Mouse (Mus musculus) ES-E14 (cell line): ENCODE measurements at regions not wholly inside any gene's neighbourhood (a gene's known extent, or its start where the extent isn't known, plus 50 kb on each side); places are given as distances from the start of the nearest gene placed in this dataset.
A peak's percentile ranks its signal among the peaks of the same experiment; 100 is the strongest.

Source experiments
- DNase-seq: peaks from one replicate; pipeline ENCODE4 v3.0.0-alpha.2; 2013; ENCODE audit warnings: low read depth, low spot score
- H3K27ac ChIP-seq: 2 replicates; pipeline ENCODE4 v1.5.1; 2012; ENCODE audit warnings: low read depth, mild to moderate bottlenecking, low read length, moderate library complexity, mixed read lengths; ENCODE audit not compliant: poor library complexity, insufficient read depth, severe bottlenecking
- H3K36me3 ChIP-seq: 2 replicates; pipeline ENCODE4 v1.6.1; 2012; ENCODE audit warnings: mild to moderate bottlenecking, low read length, moderate library complexity, mixed read lengths; ENCODE audit not compliant: control insufficient read depth, poor library complexity, insufficient read depth, severe bottlenecking
- H3K4me1 ChIP-seq, 2 experiments: fragments of 150-350 bp in 1 of 2; sonication (generic) in 1 of 2; 2 replicates each; pipeline ENCODE4 v1.6.1; 2012; ENCODE audit warnings: low read length in 2 of 2, mild to moderate bottlenecking in 1 of 2, mixed read lengths in 1 of 2; ENCODE audit not compliant: control insufficient read depth in 2 of 2, insufficient read depth in 2 of 2, poor library complexity in 1 of 2
- H3K4me3 ChIP-seq, 2 experiments: fragments of 150-350 bp in 1 of 2; sonication (generic) in 1 of 2; 2 replicates each; pipeline ENCODE4 v1.5.1; 2012; ENCODE audit warnings: low read length in 2 of 2, low read depth in 1 of 2, mild to moderate bottlenecking in 1 of 2, mixed read lengths in 1 of 2; ENCODE audit not compliant: insufficient read depth in 1 of 2, poor library complexity in 1 of 2, severe bottlenecking in 1 of 2
- H3K9ac ChIP-seq: 2 replicates; pipeline ENCODE4 v1.6.1; 2012; ENCODE audit warnings: low read depth, mild to moderate bottlenecking, low read length, mixed read lengths; ENCODE audit not compliant: poor library complexity, insufficient read depth, severe bottlenecking
- H3K9me3 ChIP-seq: fragments of 150-350 bp; sonication (generic); 2 replicates; pipeline ENCODE4 v1.6.1; 2012; ENCODE audit warnings: low read depth, mild to moderate bottlenecking, low read length; ENCODE audit not compliant: control insufficient read depth, insufficient read depth
- CHD2 ChIP-seq: IDR thresholded peaks from 2 replicates; pipeline ENCODE4 v1.6.1; 2014; ENCODE audit warnings: mild to moderate bottlenecking, low read depth, low read length, inconsistent platforms
- HCFC1 ChIP-seq: IDR thresholded peaks from 2 replicates; pipeline ENCODE4 v1.6.1; 2012; ENCODE audit warnings: low read length, inconsistent platforms, borderline replicate concordance; ENCODE audit not compliant: insufficient read depth
- MAFK ChIP-seq: IDR thresholded peaks from 2 replicates; pipeline ENCODE4 v1.6.1; 2014; ENCODE audit warnings: mild to moderate bottlenecking, low read depth, low read length, inconsistent platforms; ENCODE audit not compliant: insufficient read depth
- ZC3H11A ChIP-seq: IDR thresholded peaks from 2 replicates; pipeline ENCODE4 v1.6.1; 2012; ENCODE audit warnings: low read depth, mild to moderate bottlenecking, inconsistent platforms, low read length, borderline replicate concordance
- ZNF384 ChIP-seq: IDR thresholded peaks from 2 replicates; pipeline ENCODE4 v1.6.1; 2012; ENCODE audit warnings: low read depth, low read length, inconsistent platforms
- in situ Hi-C, 2 experiments: fragments of 600-800 bp; cut with MboI; formaldehyde crosslinking; loops; one replicate each; pipeline ENCODE4 v1.15.1; 2025; ENCODE audit warnings: low sequenced_read_pairs in 2 of 2, inconsistent platforms in 1 of 2; ENCODE audit not compliant: unreplicated experiment in 2 of 2

- H3K27ac ChIP-seq: peak overlapping the region; percentile 10; the same call in 1 of the 2 replicates
- in situ Hi-C loops: no loop called here
- H3K4me3 ChIP-seq: peak overlapping the region; percentile 36
- TF ChIP-seq ZC3H11A: no peak
- no peak for TF ChIP-seq HCFC1
- H3K9ac ChIP-seq: peak overlapping the region; percentile 21; the same call in 1 of the 2 replicates
- DNase-seq: no peak
- H3K36me3 ChIP-seq: no peaks in the 10 kb centered on the region
- H3K4me1 ChIP-seq: peaks cover 12 to 24% of the 10 kb centered on the region in 2 experiments
- H3K9me3 ChIP-seq: no peaks in the 10 kb centered on the region
Measured at GRCm38 (mm10) chr2:168842261-168842740, 74.6 kb upstream of the Sall4 start.

- Histone ChIP-seq H3K9ac (peak overlapping the region; percentile 23; the same call in 1 of the 2 replicates), H3K9me3 (no peaks in the 10 kb centered on the region), H3K36me3 (no peaks in the 10 kb centered on the region), H3K27ac (no peak overlapping the region; the same call in 1 of the 2 replicates), H3K4me1 (peaks cover 12 to 23% of the 10 kb centered on the region in 2 experiments), H3K4me3 (peak overlapping the region in 1 of 2 experiments; percentile 36; a peak in 2 of 4 replicates)
- no peak for TF ChIP-seq ZC3H11A
- no peak for TF ChIP-seq MAFK
- TF ChIP-seq CHD2: no peak
- TF ChIP-seq HCFC1: no peak
- TF ChIP-seq ZNF384: no peak
- in situ Hi-C loops: no loop called here
- no peak for DNase-seq
Measured at GRCm38 (mm10) chr2:168841713-168842045, 73.9 kb upstream of the Sall4 start.

- Histone ChIP-seq H3K4me1 (peaks cover 12 to 19% of the 10 kb centered on the region in 2 experiments), H3K27ac (0 out of 2 replicates have a peak overlapping the region, but pooled peaks have one; percentile 40), H3K4me3 (no peak overlapping the region), H3K36me3 (no peaks in the 10 kb centered on the region), H3K9me3 (no peaks in the 10 kb centered on the region), H3K9ac (no peak overlapping the region)
- in situ Hi-C loops: no loop called here
- DNase-seq: no peak
- TF ChIP-seq CHD2 (no peak), ZC3H11A (no peak), ZNF384 (no peak), MAFK (no peak), HCFC1 (no peak)
Measured at GRCm38 (mm10) chr2:168840853-168841712, 73.3 kb upstream of the Sall4 start.

GRCm38 (mm10) chr2:168839811-168840655, 72.3 kb upstream of the Sall4 start:
- DNase-seq: no peak
- Histone ChIP-seq H3K4me3 (peak overlapping the region; percentile 3 to 37; a peak in 2 of 4 replicates), H3K27ac (no peak overlapping the region), H3K4me1 (peaks cover 12 to 16% of the 10 kb centered on the region in 2 experiments), H3K36me3 (no peaks in the 10 kb centered on the region), H3K9me3 (no peaks in the 10 kb centered on the region), H3K9ac (no peak overlapping the region; the same call in 1 of the 2 replicates)
- TF ChIP-seq ZNF384 (no peak), CHD2 (no peak), HCFC1 (no peak), ZC3H11A (no peak), MAFK (no peak)
- in situ Hi-C loops: no loop called here
